Mouse (Mus musculus): Measurements from ENCODE around the gene Gspt2. TPM values are rescaled to one million over a fixed set of nuclear protein-coding genes. Genes with fewer than 3 reads are reported as not detected.
"Not testable (repeated sequence)": the region's sequence is repeated elsewhere in the genome, so short reads cannot be mapped to it uniquely, and the experiment has no call there.

Gene Gspt2
- 5.3 and 6.3 TPM in 2 replicates for polyA plus RNA-seq (2015; fragmentation: Nextera tagmentation; extraction: Ambion mirVana)

DNA sequence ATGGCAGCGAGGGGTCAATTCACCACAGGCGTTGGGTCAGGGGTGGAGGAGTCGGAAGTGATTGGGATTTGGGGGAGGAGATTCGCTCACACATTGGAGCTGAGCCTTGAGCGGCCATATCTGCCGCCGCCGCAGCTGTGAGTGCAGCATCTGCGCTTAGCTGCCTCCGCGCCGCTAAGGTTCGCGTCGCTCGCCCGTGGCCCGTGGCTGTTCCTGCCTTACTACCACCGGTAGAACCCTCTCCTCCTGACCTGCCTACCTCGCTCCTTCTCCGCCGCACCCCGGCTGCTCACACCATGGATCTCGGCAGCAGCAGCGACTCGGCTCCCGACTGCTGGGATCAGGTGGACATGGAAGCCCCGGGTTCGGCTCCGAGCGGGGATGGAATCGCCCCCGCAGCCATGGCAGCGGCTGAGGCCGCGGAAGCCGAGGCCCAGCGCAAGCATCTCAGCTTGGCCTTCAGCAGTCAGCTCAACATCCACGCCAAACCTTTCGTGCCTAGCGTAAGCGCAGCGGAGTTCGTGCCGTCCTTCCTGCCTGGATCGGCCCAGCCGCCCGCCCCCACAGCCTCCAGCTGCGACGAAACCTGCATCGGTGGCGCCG, at the start of gene Gspt2:
Gene Gspt2 (plus strand): TSS at position 109 of the 603 bp plus-strand sequence.
- peak within 1 kb of the TSS; percentile 33; the same call in 1 of the 2 replicates for H3K9ac ChIP-seq
- no peaks in the 10 kb centered on the region for H3K36me3 ChIP-seq
- peaks cover 4% of the 10 kb centered on the region for H3K27me3 ChIP-seq
- H3K9me3 ChIP-seq (replicated peaks), result no peaks in the 10 kb centered on the region
- ATAC-seq (ENCODE audit: insufficient number of reproducible peaks, low FRiP score, low TSS enrichment, low read depth), result peak; percentile 73; the same call in 1 of the 2 replicates
- H3K4me2 ChIP-seq (replicated peaks), result peak within 1 kb of the TSS; percentile 53
- no peaks in the 10 kb centered on the region for H3K4me1 ChIP-seq
- peak within 1 kb of the TSS; percentile 55 for H3K4me3 ChIP-seq (replicated peaks)
- no peak within 1 kb of the TSS for H3K27ac ChIP-seq (replicated peaks)
- 17% methylated on average over 53 of the region's 53 CpGs for WGBS

DNA sequence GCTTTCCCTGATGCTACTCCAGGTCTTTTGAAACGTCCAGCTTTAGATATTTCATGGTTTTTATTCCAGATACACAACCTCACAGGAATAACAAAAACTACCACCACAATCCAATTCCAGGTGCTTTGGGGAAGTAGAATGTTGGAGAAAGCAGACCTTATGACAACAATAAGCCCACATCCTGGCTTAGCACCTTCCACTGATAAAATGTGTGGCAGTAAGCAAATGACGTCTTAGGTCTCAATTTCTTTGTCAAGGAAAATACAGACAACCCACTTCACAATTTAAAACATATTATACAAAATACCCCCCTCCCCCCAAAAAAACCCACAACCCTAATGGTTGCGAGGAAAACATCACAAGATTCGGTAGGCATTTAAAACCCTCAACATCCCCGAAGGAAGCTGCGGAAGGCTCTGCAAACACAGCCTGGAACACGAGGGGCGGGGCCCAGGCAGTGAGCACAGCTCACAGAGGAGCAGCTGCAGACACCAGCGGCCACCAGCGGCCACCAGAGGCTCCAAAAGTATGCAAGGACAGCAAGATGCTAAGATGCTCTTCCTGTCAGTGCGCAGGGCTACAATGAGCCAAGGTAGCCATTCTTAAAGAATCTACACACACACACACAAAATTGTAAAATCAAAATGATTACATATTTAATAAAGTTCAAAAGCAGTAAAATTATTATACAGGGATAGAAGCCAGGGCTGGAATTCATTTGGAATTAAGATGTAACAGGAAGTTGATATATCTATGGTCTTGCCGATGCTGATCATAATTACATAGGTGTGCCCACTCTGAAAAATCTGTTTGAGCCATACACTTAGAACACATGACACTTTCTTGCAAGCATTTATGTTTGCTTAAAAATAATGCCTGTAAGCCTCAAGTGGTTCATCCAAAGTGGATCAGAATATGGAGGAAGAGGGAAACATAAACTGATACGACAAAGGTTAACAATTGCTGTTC, 10.8 kb upstream of the Gspt2 start:
- 24% methylated on average over 13 of the region's 13 CpGs for WGBS
- H3K27me3 ChIP-seq, result no peaks in the 10 kb centered on the region
- H3K4me2 ChIP-seq (replicated peaks), result peak overlapping the region; percentile 34
- ATAC-seq (ENCODE audit: insufficient number of reproducible peaks, low FRiP score, low TSS enrichment, low read depth), result peak; percentile 67; the same call in 1 of the 2 replicates
- H3K4me1 ChIP-seq, result no peaks in the 10 kb centered on the region
- H3K4me3 ChIP-seq (replicated peaks), result no peak overlapping the region
- H3K27ac ChIP-seq (replicated peaks), result no peak overlapping the region
- H3K9me3 ChIP-seq (replicated peaks), result no peaks in the 10 kb centered on the region
- H3K36me3 ChIP-seq, result no peaks in the 10 kb centered on the region
- no peak overlapping the region for H3K9ac ChIP-seq

DNA sequence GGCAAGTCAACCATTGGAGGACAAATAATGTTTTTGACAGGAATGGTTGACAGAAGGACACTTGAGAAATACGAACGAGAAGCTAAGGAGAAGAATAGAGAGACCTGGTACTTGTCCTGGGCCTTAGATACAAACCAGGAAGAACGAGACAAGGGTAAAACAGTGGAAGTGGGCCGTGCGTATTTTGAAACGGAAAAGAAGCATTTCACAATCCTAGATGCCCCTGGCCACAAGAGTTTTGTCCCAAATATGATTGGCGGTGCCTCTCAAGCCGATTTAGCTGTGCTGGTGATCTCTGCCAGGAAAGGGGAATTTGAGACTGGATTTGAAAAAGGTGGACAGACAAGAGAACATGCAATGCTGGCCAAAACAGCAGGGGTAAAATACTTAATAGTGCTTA, 1.0 kb downstream of the Gspt2 start:
- no peaks in the 10 kb centered on the region for H3K36me3 ChIP-seq
- ATAC-seq (ENCODE audit: insufficient number of reproducible peaks, low FRiP score, low TSS enrichment, low read depth), result no peak
- H3K4me2 ChIP-seq (replicated peaks), result peak overlapping the region; percentile 53
- H3K4me1 ChIP-seq, result no peaks in the 10 kb centered on the region
- no peak overlapping the region for H3K9ac ChIP-seq
- no peak overlapping the region for H3K27ac ChIP-seq (replicated peaks)
- H3K27me3 ChIP-seq, result peaks cover 4% of the 10 kb centered on the region
- H3K9me3 ChIP-seq (replicated peaks), result no peaks in the 10 kb centered on the region
- WGBS, result 56% methylated on average over 8 of the region's 8 CpGs
- H3K4me3 ChIP-seq (replicated peaks), result peak overlapping the region; percentile 55

DNA sequence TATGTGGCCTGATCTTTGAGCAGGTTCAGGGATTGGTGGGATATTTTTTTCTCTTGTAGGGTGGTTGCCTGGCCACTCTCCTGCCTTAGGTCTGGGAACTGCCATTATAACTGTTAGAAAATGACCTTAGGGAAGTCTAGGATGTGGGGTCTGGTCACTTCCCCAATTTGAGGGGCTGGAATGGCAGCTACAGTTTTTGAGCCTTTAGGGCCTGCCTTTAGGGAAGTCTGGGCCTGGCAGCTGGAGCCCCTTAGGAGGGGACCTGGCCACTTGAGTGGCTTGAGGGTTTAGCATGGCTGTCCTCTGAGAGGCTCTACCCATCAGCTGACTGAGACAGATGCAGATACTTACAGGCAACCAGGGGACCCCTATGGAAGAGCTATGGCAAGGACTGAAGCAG, 12.7 kb downstream of the Gspt2 start:
- Histone ChIP-seq H3K27me3 (peaks cover 2% of the 10 kb centered on the region; the same call in 1 of the 2 replicates), H3K27ac (replicated peaks) (no peak overlapping the region), H3K9me3 (replicated peaks) (no peaks in the 10 kb centered on the region), H3K4me3 (replicated peaks) (no peak overlapping the region), H3K9ac (no peak overlapping the region), H3K4me1 (no peaks in the 10 kb centered on the region), H3K4me2 (replicated peaks) (no peak overlapping the region), H3K36me3 (no peaks in the 10 kb centered on the region)
- ATAC-seq (ENCODE audit: insufficient number of reproducible peaks, low FRiP score, low TSS enrichment, low read depth), result no peak

DNA sequence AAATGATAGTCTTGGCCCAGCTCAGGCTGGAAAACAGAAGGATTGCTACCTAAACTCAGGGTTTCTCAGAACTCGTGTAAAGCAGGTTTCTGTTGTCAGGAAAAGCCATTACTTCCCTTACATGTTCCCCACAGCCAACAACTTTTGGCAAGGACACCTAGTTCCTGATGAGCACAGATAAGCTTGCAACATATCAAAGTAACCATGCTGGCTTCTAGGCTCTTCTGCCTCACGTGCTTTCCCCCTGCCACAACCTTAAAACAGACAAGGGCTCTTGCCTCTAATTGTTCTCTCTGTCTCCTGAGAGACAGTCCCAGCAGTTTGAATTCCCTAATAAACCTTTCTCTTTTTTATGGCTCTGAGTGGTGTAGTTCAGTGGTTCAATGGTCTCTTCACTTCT, 21.9 kb downstream of the Gspt2 start:
- ATAC-seq (ENCODE audit: insufficient number of reproducible peaks, low FRiP score, low TSS enrichment, low read depth), result no peak
- Histone ChIP-seq H3K4me2 (replicated peaks) (no peak overlapping the region), H3K36me3 (no peaks in the 10 kb centered on the region), H3K4me3 (replicated peaks) (no peak overlapping the region), H3K27me3 (no peaks in the 10 kb centered on the region), H3K9ac (no peak overlapping the region), H3K4me1 (no peaks in the 10 kb centered on the region), H3K9me3 (replicated peaks) (no peaks in the 10 kb centered on the region), H3K27ac (replicated peaks) (no peak overlapping the region)
- WGBS, result 59% methylated on average over 2 of the region's 2 CpGs

DNA sequence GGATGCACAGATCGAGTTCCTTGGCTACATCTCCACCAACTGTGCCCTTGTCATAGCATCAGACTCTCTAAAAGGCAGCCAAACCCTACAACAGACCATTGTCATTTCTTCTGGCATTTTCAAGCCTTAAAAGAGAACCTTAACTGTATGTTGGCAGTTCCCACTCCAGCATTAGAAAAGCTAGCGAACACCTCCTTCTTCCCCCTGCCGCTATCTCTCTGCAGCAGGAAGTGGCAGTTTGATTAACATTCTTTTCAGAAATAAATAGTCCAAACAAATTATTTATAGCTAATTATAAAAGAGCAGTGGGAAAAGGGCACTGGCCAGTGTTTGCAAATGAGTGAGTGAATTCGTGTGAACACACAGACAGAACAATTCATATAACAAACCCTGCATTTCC, 34.9 kb downstream of the Gspt2 start:
- no peak overlapping the region for H3K4me3 ChIP-seq (replicated peaks)
- H3K9me3 ChIP-seq (replicated peaks), result no peaks in the 10 kb centered on the region
- H3K4me2 ChIP-seq (replicated peaks), result no peak overlapping the region
- no peaks in the 10 kb centered on the region for H3K27me3 ChIP-seq
- H3K4me1 ChIP-seq, result no peaks in the 10 kb centered on the region
- 75% methylated on average over 4 of the region's 4 CpGs for WGBS
- no peak overlapping the region for H3K27ac ChIP-seq (replicated peaks)
- H3K36me3 ChIP-seq, result no peaks in the 10 kb centered on the region
- no peak overlapping the region for H3K9ac ChIP-seq
- no peak for ATAC-seq (ENCODE audit: insufficient number of reproducible peaks, low FRiP score, low TSS enrichment, low read depth)

DNA sequence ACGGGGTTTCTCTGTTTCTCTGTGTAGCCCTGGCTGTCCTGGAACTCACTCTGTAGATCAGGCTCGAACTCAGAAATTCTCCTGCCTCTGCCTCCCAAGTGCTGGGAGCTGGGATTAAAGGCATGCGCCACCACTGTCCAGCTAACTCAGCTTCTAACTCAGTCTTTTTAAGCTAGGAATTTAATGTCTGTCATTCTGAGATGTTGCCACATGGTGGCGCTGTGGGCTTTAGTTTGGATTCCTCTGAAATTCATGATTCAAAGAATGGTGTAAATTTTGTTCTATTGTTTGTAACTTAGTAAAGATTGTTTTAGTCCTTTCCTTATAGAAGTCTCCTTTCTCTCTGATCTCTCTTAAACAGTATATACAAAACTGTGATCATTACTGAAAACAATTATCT, 39.1 kb downstream of the Gspt2 start:
- WGBS, result 53% methylated on average over 4 of the region's 4 CpGs

DNA sequence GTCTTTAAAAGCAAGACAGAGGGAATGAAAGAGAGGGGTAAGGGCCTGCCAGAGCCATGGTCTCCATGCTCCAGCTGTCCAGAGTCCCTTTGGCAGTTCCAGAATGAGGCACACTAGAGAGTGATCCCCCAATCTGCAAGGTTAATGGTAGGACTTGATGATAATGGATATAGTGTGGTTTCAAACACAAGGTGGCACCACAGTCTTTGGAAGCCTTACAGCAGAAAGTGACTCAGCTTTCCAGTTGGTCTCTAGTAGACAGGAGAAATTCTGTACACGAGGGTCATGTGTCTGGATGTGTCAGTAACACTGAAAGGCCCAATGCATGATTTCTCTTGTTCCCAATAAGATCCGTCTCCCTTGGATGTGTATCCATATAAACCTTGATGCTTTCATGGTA, 45.7 kb downstream of the Gspt2 start:
- not testable (repeated sequence) for H3K4me2 ChIP-seq (replicated peaks); H3K4me1 ChIP-seq; H3K27me3 ChIP-seq; H3K36me3 ChIP-seq; H3K27ac ChIP-seq (replicated peaks); H3K4me3 ChIP-seq (replicated peaks); ATAC-seq (ENCODE audit: insufficient number of reproducible peaks, low FRiP score, low TSS enrichment, low read depth); H3K9ac ChIP-seq; H3K9me3 ChIP-seq (replicated peaks)
- WGBS, result no CpG with 5 or more reads among the region's 2 CpGs

More for the DNA sequence above, 39.1 kb downstream of the Gspt2 start:
- no peak for ATAC-seq (ENCODE audit: insufficient number of reproducible peaks, low FRiP score, low TSS enrichment, low read depth)
- Histone ChIP-seq H3K4me1 (no peaks in the 10 kb centered on the region), H3K27me3 (no peaks in the 10 kb centered on the region), H3K27ac (replicated peaks) (no peak overlapping the region), H3K4me2 (replicated peaks) (no peak overlapping the region), H3K4me3 (replicated peaks) (no peak overlapping the region), H3K9ac (no peak overlapping the region), H3K36me3 (no peaks in the 10 kb centered on the region), H3K9me3 (replicated peaks) (no peaks in the 10 kb centered on the region)

DNA sequence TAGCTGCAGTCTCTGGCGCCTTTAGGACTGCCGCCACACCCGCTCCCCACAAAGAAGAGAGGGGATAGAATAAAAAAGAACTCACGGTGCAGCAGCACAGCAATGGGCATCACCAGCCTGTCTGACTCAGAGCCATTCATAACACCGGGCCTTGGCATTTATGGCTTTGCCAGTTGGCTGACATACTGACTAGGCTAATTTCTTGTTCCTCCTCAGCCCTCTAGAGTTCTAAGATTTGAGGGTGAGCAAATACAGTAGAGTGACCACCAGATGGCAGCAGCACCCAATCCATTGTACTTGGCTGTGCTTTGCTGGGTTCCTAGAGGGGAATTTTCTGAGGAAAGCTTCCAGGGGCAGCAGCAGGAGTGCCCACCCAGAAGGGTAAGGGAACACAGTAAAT, 53.7 kb downstream of the Gspt2 start:
- H3K4me2 ChIP-seq (replicated peaks); H3K9me3 ChIP-seq (replicated peaks); H3K27ac ChIP-seq (replicated peaks); ATAC-seq (ENCODE audit: insufficient number of reproducible peaks, low FRiP score, low TSS enrichment, low read depth); H3K4me1 ChIP-seq; H3K27me3 ChIP-seq; H3K36me3 ChIP-seq; H3K9ac ChIP-seq; H3K4me3 ChIP-seq (replicated peaks): not testable (repeated sequence)
- WGBS, result 91% methylated on average over 5 of the region's 5 CpGs

All from embryonic facial prominence, embryonic 15.5 days (tissue).